Mouse (Mus musculus) limb, embryonic 10.5 days (tissue): ENCODE measurements at regions not wholly inside any gene's neighbourhood (a gene's known extent, or its start where the extent isn't known, plus 50 kb on each side); places are given as distances from the start of the nearest gene placed in this dataset.

Experiments used
- DNase-seq: peaks from one replicate; pipeline ENCODE4 v3.0.0-alpha.2; 2017; ENCODE audit warnings: low spot score
- H3K27ac ChIP-seq: fragments of 300-500 bp; sonication (generic); 2 replicates; pipeline ENCODE4 v1.5.1; 2016; ENCODE audit warnings: mild to moderate bottlenecking
- H3K27me3 ChIP-seq: fragments of 300-500 bp; sonication (generic); 2 replicates; pipeline ENCODE4 v1.6.1; 2016; ENCODE audit warnings: low read depth, mild to moderate bottlenecking; ENCODE audit not compliant: poor library complexity, severe bottlenecking
- H3K36me3 ChIP-seq: fragments of 300-500 bp; sonication (generic); 2 replicates; pipeline ENCODE4 v1.6.1; 2016; ENCODE audit warnings: mild to moderate bottlenecking, moderate library complexity
- H3K4me1 ChIP-seq: fragments of 300-500 bp; sonication (generic); 2 replicates; pipeline ENCODE4 v1.6.1; 2016
- H3K4me3 ChIP-seq: fragments of 300-500 bp; sonication (generic); 2 replicates; pipeline ENCODE4 v1.5.1; 2016; ENCODE audit warnings: mild to moderate bottlenecking, moderate library complexity
- H3K9me3 ChIP-seq: fragments of 300-500 bp; sonication (generic); replicated peaks from 2 replicates; pipeline ENCODE4 v1.6.1; 2016; ENCODE audit warnings: mild to moderate bottlenecking
- WGBS: fragments of 180-500 bp; shearing (Covaris S2); methylation state at CpG from one replicate; pipeline ENCODE4 v1.1.7; 2016; 5-methylcytosine and 5-hydroxymethylcytosine counted together

GRCm38 (mm10) chr4:35477211-35478005 is 251.4 kb upstream of the C9orf72 start:
- Histone ChIP-seq H3K4me3 (no peak overlapping the region), H3K4me1 (peaks cover 11% of the 10 kb centered on the region), H3K36me3 (no peaks in the 10 kb centered on the region), H3K27ac (peak overlapping the region; percentile 61), H3K27me3 (no peaks in the 10 kb centered on the region), H3K9me3 (no peaks in the 10 kb centered on the region)
- peak; percentile 53 for DNase-seq
- 43% methylated on average over 7 of the region's 7 CpGs for WGBS

DNA sequence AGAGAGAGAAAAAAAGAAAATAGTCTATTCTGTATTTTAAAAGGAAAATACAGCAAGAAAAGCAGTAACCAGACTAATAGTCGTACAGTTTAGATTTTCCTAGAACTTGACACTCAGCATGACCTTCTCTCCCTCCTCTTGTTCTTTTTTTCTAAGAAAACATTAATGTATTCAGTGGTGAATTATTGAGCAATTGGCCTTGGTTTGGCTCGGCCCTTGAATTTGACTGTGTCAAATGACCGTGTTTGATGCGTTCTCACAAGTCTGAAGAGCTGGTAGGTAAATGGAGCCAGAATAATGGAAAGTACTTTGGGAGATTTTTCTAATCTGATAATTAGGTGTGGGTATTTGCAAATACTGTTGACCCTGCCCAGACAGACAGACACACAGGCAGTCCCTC is 248.0 kb upstream of the C9orf72 start:
- DNase-seq, result no peak
- H3K36me3 ChIP-seq, result no peaks in the 10 kb centered on the region
- no peaks in the 10 kb centered on the region for H3K27me3 ChIP-seq
- H3K9me3 ChIP-seq, result no peaks in the 10 kb centered on the region
- H3K4me1 ChIP-seq, result peaks cover 11% of the 10 kb centered on the region
- no peak overlapping the region for H3K27ac ChIP-seq
- WGBS, result 91% methylated on average over 4 of the region's 4 CpGs
- no peak overlapping the region for H3K4me3 ChIP-seq
